Mouse (Mus musculus): ENCODE measurements around the gene Tenm4.
A peak's percentile ranks its signal among the peaks of the same experiment; 100 is the strongest.

Tenm4 gene

DNA sequence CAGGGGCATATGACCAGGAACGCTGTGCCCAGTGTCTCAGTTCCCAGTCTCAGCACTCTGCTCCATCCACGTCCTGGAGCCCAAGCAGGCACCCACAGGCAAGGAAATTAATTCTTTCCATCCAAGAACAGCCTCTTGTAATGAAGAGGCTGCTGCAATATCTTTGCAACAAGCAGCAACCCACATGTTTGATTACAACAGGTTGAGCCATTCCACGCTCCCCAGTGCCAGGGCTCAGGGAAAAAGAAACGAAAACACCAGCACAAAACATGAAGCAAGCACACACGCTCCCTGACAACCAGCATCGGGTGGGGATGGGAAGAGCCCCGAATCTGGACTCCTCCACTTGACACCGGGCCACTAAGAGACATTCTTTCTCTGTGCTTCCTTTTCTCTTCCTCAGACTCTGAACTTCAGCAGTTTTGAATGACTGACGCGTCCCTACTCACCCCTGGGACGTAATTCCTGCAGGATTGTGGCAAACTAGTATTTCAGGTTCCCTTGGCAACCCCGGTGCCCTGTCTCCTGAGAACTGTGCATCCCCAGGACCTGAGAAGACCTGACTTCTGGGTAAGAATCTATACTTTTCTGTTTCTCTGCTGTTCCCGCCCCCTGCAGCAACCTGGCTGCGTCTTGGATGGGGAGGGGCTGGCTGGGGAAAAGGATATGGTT is at the start of gene Tenm4:
Gene Tenm4 (plus strand): TSS at position 323 of the 672 bp plus-strand sequence.
- DNase-seq (ENCODE audit: low spot score), result no peak

DNA sequence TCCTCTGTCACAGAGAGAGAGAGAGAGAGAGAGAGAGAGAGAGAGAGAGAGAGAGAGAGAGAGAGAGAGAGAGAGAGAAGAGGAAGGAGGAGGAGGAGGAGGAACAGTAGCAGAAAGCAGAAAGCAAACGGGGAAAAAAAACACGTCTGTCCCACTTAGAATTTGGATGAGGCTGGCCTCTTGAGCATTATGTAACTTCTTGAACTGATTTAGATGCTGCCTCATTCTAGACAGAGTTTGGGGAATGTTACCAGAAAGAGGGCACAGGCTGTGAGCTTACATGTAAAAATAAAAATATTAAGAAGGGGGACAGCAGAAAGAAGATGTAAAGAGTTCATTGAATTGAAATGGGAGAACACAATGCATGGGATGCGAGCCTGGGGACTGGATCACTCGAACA is 40.3 kb upstream of the Tenm4 start:
- DNase-seq (ENCODE audit: low spot score), result no peak

DNA sequence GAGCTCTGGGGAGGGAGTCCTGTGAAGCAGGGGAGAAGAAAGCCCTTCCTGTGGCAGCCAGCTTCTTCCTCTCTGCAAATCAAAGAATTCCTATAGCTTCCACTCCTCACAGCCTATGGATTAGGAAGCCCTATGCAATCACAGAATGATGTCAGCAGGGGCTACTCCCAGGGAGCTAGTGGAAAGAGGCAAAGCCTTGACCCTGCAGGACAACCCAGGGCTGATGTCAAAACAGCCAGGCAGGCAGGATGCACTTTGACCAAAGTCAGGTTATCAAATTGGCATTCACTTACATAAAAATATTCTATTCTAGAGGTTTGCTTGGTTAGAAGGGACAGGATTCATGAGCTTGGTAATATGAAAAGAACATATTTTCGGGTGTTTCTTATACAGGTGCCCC is 39.9 kb upstream of the Tenm4 start:
- DNase-seq (ENCODE audit: low spot score), result no peak

DNA sequence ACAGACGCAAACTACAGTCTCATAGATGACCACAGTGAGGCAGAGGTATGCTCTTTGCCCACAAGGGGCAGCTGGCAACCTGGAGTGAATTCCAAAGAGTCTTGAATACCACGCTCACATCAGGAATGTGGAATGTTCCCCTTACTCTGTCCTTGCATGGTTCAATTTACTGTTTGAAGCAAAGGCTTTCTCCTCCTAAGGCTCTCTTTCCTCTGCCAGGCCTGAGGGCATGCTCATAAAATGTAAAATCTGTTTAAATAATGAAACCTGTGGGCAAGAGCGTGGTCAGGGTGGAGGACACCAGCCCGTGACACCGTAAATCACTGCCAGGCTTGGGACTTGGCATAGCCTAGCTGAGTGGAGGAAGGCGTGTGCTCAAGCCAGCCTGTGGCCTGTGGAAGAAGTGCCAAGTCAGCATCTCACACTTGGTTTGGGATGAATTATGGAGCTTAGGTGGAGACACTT is 34.5 kb upstream of the Tenm4 start:
- no peak for DNase-seq (ENCODE audit: low spot score)

DNA sequence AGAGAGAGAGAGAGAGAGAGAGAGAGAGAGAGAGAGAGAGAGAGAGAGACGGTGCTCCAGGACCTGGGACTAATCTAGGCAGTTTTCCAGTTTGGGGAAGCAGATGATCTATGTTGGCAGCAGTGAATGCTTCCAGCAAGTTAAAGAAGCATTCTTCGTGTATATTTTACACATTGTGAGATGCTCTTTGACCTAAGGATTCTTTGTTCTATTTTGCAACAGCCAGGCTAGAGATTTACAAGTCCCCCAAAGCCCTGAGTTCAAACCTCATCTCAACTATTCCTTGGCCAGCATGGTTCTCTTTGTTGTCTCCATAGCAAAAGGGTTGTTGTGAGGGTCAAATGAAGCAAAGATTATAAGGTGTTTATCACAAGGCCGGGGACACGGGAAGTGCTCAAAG is 29.2 kb upstream of the Tenm4 start:
- DNase-seq (ENCODE audit: low spot score), result no peak

DNA sequence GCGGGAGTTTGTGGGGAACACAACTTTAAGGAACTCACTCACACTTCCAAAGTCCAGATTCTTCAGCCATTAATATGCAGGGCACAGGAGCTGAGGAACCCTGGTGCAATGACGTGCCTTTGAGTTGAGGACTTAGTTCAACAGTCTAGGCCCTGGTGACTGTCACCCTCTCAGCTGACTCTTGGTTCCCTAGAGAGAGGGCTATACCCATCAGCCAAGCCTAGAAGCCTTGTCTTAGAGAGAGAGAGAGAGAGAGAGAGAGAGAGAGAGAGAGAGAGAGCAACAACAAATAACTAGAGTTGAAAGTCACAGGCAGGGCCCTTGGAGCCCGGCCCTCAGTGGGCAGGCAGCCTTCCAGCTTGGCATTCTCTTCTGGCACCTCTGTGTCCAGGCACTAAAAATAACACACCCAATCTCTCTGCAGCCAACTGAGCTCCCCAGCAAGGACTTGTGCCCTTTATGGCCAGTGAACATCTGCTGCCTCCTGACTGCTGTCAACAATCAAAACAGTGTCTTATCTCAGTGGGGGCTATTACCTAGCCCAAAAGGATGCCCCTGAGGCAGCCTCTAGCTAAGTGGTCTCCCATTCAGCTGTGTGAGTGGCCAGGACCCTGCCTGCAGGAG is 28.0 kb upstream of the Tenm4 start:
- DNase-seq (ENCODE audit: low spot score), result no peak

DNA sequence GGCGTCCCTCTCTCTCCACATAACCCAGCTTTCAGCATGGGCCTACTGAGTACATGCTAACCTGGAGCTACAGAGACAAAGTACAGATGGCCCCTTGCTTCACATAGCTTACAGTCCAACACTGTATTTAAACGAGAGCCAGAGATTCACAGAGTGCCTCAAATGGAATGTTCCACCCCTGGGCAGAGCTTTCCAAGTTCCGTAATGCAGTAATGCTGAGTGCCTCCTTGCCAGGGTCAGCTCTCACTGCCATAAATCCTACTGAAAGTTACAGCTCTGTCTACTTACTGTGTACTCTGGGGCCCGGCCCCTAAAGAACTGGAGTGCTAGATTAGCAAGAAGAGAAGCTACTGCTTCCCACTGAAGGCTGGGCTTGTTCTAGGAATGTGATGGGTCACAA is 23.6 kb upstream of the Tenm4 start:
- DNase-seq (ENCODE audit: low spot score), result no peak

DNA sequence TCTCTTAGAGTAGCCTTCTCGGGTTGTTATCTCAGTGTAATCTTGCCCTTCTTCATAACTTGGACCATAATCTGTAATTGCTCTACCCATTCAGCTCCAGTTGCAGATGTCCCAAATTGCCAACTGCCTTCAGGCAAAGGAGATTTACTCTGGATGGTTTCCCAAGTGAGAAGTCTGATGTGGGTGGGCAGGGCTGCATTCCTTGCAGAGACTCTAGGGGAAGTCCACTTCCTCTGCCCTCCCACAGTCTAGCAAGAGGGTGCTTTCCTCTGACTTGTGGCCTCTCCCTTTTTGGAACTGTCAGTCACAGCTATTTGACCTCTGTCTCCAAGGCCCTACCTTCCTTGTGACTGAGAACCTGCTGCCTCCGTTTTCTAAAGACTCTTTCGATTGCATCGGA is 22.9 kb upstream of the Tenm4 start:
- no peak for DNase-seq (ENCODE audit: low spot score)

DNA sequence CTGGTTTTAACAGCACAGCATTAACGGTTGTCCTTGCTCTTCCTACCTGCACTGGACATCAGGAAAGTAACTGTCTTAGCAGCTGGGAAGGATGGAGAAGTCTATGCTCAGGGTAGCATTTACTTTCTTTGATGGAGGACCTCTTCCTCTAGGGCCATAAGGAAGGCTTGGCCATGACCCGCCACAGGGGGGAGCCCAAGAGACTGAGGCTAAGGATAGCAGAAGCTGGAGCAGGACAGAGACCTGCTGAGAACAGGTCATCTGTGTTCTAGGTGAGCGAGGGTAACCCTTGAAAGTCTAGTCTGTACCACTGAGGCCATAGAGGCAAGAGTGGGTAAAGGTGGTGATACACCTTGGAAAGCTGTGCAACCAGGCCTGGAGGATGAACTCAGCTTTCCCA is 19.8 kb upstream of the Tenm4 start:
- DNase-seq (ENCODE audit: low spot score), result peak; percentile 18

DNA sequence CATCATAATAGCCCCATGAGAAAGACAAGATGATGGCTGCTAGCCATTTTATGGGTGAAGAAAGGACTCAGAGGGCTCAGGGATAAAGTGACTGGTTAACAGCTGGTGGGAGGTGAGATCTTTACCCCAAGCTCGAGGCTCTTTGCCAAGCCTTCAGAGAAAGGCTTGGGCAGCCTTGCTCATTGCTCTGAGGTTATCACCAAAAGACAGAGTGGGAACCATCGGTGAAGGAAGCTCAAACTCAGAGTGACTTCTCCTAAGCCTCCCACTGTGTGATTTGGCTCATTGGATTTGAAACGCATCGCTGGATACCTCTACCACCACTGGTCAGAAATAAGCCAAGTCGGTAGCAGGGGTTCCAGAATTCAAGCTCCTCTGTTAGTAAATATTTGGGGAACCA is 19.1 kb upstream of the Tenm4 start:
- no peak for DNase-seq (ENCODE audit: low spot score)

DNA sequence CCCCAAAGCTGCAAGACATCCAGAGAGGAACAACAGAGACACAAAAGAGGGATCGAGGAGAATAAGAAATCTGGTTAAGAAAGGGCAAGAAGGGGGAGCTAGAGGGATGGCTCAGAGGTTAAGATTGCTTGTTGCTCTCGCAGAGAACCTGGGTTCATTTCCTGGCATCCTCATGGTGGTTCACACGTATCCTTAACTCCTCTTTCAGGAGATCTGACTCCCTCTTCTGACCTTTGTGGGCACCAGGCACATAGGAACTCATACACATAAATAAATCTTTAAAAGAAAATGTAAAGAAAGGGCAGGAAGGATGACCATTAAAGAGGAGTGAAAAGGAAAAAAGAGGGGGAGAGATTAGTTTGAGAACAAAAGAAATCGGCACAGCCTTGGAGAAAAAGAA is 18.6 kb upstream of the Tenm4 start:
- DNase-seq (ENCODE audit: low spot score), result no peak

DNA sequence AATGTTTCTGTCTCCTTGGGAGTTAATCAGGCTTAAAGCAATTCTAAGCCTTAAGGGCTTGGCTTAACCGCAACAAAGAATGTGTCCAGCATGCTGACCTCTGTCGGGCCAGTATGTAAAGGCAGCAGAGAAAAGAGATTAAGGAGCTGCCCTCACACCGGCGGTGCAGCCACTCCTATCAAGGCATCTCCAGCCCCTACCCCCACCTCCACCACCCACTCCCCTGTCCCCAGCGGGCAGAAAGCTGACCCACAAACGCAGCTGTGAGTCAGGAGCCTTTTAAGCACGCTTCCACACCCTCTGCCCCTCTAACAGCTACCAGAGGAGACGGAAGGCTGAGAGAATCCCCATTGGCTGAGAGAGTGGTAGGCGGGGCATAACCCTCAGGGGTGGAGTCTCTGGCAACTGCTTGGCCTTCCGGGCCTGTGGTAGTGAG is 18.1 kb upstream of the Tenm4 start:
- no peak for DNase-seq (ENCODE audit: low spot score)

DNA sequence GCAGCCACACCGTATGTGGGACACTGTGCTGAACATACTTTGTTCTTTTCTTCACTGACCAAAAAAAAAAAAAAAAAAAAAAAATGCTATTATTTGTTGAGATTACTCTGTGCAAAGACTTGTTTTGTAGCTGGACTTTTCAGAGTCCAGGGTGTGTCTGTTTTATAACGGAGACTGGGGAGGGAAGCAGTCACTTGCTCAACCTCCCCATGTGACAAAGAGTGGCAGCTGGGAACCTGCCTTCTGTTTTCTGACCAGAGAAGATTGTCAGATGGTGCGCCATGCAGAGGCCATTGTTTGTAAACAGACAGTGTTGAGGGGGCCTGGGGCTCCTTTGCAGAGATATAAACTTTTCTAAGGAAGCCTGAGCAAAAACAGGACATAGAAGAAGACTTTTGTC is 17.0 kb upstream of the Tenm4 start:
- DNase-seq (ENCODE audit: low spot score), result no peak

DNA sequence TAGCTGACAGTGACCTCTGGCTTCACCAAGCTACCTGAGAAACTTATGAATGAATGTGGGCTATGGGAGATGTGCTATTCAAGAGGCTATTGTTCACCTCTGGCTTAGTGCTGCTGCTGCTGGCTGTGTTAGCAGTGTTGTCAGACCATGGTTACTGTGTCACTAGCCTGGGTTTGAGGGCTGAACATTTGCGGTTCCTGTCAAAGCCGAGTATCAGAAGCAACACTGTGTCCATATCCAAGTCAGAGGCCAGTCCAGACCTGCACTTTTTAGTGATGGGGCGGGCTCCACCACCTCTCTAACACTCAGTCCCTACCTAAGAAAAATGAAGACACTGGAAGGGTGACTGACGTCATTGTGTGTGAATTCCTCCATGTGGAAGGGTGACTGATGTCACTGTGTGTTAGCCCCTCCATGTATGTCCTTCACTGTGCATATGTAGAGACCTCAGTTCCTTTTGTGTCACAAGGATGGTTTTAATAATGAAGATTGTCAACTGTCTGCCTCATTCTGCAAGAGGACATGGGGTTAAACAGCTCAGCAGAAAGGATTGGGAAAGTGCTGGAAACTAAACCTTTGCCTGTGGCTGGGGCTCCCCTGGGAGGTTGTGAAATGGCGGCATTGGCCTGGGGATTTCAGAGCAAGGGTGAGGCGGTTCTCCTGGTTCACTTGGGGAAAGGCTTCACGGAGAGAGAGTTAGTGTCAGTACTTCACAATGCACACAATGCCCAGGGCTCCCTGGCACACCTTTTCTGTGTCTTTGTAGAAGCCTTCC is 14.4 kb upstream of the Tenm4 start:
- no peak for DNase-seq (ENCODE audit: low spot score)

DNA sequence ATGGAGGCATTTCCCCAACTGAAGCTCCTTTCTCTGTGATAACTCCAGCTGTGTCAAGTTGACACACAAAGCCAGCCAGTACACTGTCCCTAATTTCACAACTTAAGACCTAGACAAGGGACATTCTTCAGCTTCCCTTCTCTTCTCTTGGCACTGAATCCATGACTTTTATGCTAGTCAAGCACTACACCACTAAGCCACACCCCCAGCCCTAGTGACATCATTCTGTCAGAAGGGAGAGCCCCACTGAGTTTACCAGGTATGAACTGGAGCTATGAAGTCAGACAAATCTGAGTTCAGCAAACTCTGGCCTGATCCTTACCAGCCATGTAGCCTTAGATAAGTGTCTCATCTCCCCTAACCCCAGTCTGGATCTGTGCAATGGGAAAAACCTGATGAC is 6.9 kb upstream of the Tenm4 start:
- DNase-seq (ENCODE audit: low spot score), result no peak

DNA sequence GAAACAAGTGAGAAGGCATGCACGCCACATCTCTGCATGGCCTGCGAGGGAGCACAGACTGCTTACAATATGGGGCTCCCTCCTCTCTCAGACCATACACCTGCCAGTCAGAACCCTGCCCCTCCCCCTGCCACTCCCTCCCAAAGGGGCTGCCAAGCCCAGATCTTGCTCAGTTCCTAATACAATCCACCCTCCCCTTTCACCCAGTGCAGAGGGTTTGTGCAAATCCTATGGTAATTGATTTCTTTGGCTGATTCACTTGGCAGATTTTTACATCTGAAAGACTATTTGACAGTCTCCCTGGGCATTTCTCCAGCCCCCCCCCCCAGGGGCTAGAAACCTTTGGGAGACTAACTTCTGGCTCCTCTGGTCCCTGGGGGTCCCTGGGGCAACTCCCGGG is 2.1 kb upstream of the Tenm4 start:
- DNase-seq (ENCODE audit: low spot score), result no peak

DNA sequence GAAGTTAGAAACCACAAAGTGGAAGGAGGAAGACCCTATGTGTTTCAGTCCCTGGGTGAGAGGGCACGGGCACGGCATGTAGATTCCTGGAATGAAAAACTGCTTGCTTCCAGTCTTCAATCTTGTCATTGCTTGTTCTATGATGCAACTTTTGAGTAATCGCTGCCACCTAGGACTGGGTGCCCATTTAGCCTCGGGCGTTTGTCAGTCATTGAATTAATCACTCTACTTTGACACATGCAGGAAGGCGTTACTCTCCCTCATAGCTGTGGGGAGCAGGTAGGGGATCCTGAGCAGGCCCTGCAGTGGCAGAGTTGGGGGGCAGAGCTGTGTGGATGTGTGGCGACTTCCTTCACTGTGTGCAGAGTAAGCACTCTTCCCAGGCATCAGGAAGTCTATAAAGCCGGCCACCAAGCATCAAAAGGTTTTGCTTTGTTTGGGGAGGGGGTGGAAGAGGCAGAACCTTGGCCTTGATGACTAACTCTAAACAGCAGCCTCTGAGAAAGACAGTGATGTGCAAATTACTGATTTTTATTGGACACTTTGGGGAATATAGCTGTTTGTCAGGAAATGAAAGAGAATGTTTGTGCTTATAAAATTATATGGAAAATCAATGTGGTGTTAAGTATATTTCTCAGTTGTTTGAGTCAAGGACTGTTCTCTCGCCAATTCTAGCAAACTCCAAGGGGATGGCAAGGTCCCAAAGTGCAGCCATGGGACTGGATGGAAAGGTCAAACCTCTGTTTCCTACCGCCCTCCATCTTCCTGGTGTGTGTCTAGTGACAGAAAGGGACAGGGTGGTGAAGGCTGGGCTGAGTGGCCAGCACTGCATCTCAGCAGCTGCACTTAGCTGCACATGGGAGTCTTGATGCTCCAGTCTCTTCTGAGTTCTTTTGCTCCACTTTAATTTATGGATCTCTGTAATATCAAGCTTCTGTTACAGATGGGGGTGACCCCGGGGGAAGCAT is 834 bp downstream of the Tenm4 start:
- DNase-seq (ENCODE audit: low spot score), result no peak

DNA sequence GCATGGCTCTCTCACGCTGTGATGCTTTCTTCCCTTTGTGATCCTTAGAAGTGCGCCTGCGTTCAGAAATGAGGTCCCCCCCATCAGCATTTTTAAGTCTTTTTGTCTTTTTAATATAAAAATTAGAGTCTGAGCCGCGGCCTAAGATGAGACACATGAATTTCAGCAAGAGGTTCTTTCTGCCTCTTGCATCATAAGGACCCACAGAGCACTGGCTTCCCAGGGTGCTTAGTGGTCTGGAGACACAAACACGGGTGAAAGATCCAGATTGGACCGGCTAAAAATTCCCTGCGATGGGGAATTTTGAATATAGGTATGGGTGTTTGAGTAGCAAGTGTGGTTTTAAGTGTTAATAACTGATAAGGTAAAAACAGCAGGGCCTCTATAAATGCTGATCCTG is 5.7 kb downstream of the Tenm4 start:
- no peak for DNase-seq (ENCODE audit: low spot score)

DNA sequence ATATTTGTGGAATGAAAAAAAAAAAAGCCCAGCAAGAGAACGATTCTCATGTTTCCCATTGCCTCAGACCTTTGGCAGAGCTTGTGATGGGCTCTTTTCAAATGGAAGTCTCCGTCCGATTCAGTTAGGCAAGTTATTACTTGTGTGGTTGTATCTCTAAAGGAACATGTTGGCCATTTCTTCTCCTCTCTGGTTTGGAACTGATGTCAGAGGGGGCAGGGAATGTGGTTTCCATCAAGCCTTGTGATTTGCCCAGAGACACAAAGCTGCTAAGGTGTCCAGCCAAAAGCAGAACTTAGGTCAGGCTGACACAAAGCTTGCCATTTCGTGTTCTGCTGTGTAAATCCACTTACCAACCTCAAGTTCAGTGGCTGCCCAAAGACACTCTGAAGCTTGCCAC is 10.7 kb downstream of the Tenm4 start:
- no peak for DNase-seq (ENCODE audit: low spot score)

DNA sequence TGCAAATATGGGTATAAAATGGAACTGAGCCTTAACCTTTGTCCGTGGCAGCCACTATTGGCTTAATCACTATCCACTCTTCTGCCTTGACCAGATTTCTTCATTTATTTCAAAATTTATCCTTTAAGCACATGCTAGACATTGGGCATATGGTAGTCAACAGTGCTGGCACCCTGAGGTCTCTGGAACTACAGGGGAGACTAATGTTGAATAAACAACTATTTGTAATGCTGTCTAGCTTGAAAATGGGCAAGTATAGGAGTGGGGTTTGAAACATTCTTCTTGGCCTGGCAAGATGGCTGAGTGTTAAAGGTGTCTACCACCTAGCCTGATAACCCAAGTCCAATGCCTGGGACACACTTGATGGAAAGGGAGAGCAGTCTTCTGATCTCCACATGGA is 12.1 kb downstream of the Tenm4 start:
- DNase-seq (ENCODE audit: low spot score), result no peak

DNA sequence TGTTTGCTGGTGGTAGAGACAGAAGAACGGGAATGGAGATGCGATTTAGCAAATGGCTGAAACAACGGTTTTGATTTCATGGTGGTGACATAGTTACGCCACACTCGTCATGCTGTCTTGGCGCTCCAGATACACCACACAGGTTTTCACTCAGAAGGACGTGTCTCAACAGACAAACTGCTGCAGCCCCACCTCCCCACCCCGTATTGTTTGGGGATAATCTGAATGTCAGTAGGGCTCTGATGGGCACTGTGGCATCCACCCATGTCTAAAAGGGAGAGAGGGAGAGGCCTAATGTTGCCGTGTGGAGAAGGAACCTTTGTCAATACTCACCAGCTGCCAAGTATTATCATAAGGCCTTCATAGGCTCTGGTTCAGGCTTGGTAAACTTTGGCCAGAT is 14.4 kb downstream of the Tenm4 start:
- no peak for DNase-seq (ENCODE audit: low spot score)
